Mouse (Mus musculus) midbrain, embryonic 11.5 days (tissue): ENCODE results near the gene Tekt1. TPM values are rescaled to one million over a fixed set of nuclear protein-coding genes. Genes with fewer than 3 reads are reported as not detected.

Experiments
- ATAC-seq: fragments of 200-750 bp; cut with Nextera tagmentation; 2 replicates; pipeline ENCODE4 v1.8.0; 2017; ENCODE audit warnings: moderate TSS enrichment, moderate library complexity; ENCODE audit not compliant: low FRiP score
- DNase-seq: peaks from one replicate; pipeline ENCODE4 v3.0.0; 2015; ENCODE audit warnings: low spot score; ENCODE audit errors: missing footprints
- H3K27ac ChIP-seq: fragments of 300-500 bp; sonication (generic); 2 replicates; pipeline ENCODE4 v1.5.1; 2014; ENCODE audit warnings: low read depth, low read length
- H3K27me3 ChIP-seq: fragments of 300-500 bp; sonication (generic); 2 replicates; pipeline ENCODE4 v1.6.1; 2014; ENCODE audit warnings: mild to moderate bottlenecking, low read length, moderate library complexity, mixed read lengths; ENCODE audit not compliant: control insufficient read depth, insufficient read depth
- H3K36me3 ChIP-seq: fragments of 300-500 bp; sonication (generic); 2 replicates; pipeline ENCODE4 v1.6.1; 2014; ENCODE audit warnings: mild to moderate bottlenecking, low read length, moderate library complexity, mixed read lengths; ENCODE audit not compliant: control insufficient read depth, insufficient read depth
- H3K4me1 ChIP-seq: fragments of 300-500 bp; sonication (generic); 2 replicates; pipeline ENCODE4 v1.6.1; 2014; ENCODE audit warnings: low read length; ENCODE audit not compliant: control insufficient read depth, insufficient read depth
- H3K4me2 ChIP-seq: fragments of 300-500 bp; sonication (generic); 2 replicates; pipeline ENCODE4 v1.6.1; 2014; ENCODE audit warnings: mild to moderate bottlenecking, moderate library complexity
- H3K4me3 ChIP-seq: fragments of 300-500 bp; sonication (generic); 2 replicates; pipeline ENCODE4 v1.5.1; 2014; ENCODE audit warnings: low read depth, low read length
- H3K9ac ChIP-seq: fragments of 300-500 bp; sonication (generic); 2 replicates; pipeline ENCODE4 v1.6.1; 2014; ENCODE audit warnings: low read length
- H3K9me3 ChIP-seq: fragments of 300-500 bp; sonication (generic); 2 replicates; pipeline ENCODE4 v1.6.1; 2016; ENCODE audit warnings: low read length; ENCODE audit not compliant: control insufficient read depth
- WGBS: fragments of 180-500 bp; shearing (Covaris S2); extraction: QIAGEN DNeasy Blood & Tissue Kit; methylation state at CpG from one replicate; pipeline ENCODE4 v1.1.7; 2014; 5-methylcytosine and 5-hydroxymethylcytosine counted together
- polyA plus RNA-seq: library from polyadenylated mRNA; unstranded; fragments of >200 nt; fragmentation: Nextera tagmentation; extraction: Ambion mirVana; gene quantifications from 2 replicates; pipeline ENCODE4 v1.2.1, GENCODE M21; 2014

Gene Tekt1
- polyA plus RNA-seq, 1 experiment from 2014 or later = 5.3 TPM

DNA sequence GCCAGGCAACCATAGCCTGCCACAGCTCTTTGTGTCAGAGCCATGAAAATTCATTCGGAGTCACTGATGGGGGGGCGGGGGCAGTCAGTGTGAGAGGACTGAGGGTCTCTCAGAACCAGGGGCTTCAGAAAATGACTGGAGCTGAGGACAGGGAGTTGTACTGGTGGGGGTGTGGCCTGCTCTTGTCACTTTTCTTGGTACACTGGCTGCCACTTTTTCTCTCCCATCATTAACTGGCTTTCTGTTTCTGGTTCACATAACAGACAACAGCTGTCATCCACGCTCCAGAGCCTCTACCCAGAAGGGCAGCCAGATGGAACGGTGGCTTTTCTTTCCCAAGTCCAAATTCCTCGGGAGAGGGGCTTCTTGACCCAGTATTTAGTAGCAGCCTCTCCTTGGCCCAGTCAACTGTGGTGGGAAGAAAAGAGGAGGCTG lies 23.8 kb downstream of the Tekt1 start:
- Histone ChIP-seq H3K4me1 (peaks cover 8% of the 10 kb centered on the region), H3K9ac (no peak overlapping the region), H3K4me2 (no peak overlapping the region), H3K9me3 (no peaks in the 10 kb centered on the region), H3K27me3 (no peaks in the 10 kb centered on the region), H3K27ac (no peak overlapping the region), H3K4me3 (no peak overlapping the region), H3K36me3 (no peaks in the 10 kb centered on the region)
- peak; percentile 86 for DNase-seq
- peak; percentile 81 for ATAC-seq
- 19% methylated on average over 5 of the region's 5 CpGs for WGBS

- H3K9me3 ChIP-seq = no peaks in the 10 kb centered on the region
- DNase-seq = peak; percentile 64
- WGBS = 91% methylated on average over 8 of the region's 8 CpGs
- no peak for ATAC-seq
- H3K4me2 ChIP-seq = no peak overlapping the region
- H3K36me3 ChIP-seq = no peaks in the 10 kb centered on the region
- H3K27me3 ChIP-seq = no peaks in the 10 kb centered on the region
- no peak overlapping the region for H3K4me3 ChIP-seq
- H3K27ac ChIP-seq = no peak overlapping the region
- no peak overlapping the region for H3K9ac ChIP-seq
- peaks cover 8% of the 10 kb centered on the region for H3K4me1 ChIP-seq
Observed at GRCm38 (mm10) chr11:72336726-72337125, 25.5 kb downstream of the Tekt1 start.

GRCm38 (mm10) chr11:72334653-72335052 lies 27.6 kb downstream of the Tekt1 start:
- H3K4me2 ChIP-seq = no peak overlapping the region
- no peak overlapping the region for H3K27ac ChIP-seq
- no peaks in the 10 kb centered on the region for H3K36me3 ChIP-seq
- no peak overlapping the region for H3K4me3 ChIP-seq
- peaks cover 8% of the 10 kb centered on the region for H3K4me1 ChIP-seq
- no peak overlapping the region for H3K9ac ChIP-seq
- H3K9me3 ChIP-seq = no peaks in the 10 kb centered on the region
- no peak for DNase-seq
- 88% methylated on average over 4 of the region's 4 CpGs for WGBS
- ATAC-seq = no peak
- no peaks in the 10 kb centered on the region for H3K27me3 ChIP-seq

DNA sequence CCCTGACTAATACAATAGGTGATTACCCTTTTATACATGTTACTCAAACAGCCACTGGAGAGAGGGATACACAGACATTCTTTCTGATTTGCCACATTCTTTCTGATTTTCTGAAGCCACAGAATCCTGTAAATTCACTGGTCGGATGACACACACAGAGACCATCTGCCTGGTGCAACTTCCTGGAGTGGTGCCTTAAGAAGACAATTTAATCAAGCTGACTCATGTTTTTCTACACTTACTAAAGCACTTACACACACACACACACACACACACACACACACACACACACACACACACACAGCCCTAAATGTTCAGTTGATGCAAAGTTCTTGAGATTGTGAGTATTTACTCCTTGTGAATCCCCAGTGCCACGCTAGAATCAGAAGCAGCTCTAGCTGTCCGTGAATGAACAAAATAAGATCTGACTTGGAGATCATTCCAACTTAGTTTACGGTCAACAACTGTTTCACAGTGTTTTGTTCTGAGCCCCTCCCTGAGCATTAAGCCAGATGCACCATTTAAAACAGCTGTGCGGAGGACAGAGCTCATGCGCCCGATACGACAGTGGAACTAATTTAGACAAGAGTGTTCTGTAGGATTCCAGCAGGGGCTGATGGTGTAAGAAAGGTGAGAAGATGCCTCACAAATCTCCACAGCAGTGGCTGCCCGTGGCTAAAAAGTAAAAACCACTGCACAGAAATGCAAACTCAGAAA lies 29.1 kb downstream of the Tekt1 start:
- no peak for ATAC-seq
- Histone ChIP-seq H3K9ac (no peak overlapping the region), H3K9me3 (no peaks in the 10 kb centered on the region), H3K4me2 (no peak overlapping the region), H3K36me3 (no peaks in the 10 kb centered on the region), H3K27ac (no peak overlapping the region), H3K27me3 (no peaks in the 10 kb centered on the region), H3K4me3 (no peak overlapping the region), H3K4me1 (peaks cover under 1% of the 10 kb centered on the region; the same call in 1 of the 2 replicates)
- 73% methylated on average over 9 of the region's 9 CpGs for WGBS
- DNase-seq = peak; percentile 82

DNA sequence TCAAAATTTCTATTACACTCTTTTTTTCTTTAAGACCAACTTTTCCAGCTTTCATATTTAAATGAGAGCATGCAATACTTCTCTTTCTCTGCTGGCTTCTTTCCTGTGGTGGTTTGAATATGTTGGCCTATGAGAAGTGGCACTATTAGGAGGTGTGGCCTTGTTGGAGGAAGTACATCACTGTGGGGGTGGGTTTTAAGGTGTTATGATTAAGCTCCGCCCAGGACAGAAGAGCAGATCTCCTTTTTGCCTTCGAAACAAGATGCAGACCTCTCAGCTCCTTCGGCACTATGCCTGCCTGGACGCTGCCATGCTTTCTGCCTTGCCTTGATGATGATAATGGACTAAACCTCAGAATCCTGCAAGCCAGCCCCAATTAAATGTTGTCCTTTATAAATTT lies 36.5 kb downstream of the Tekt1 start:
- no peak overlapping the region for H3K27ac ChIP-seq
- H3K4me1 ChIP-seq = no peaks in the 10 kb centered on the region
- no peaks in the 10 kb centered on the region for H3K36me3 ChIP-seq
- 87% methylated on average over 4 of the region's 4 CpGs for WGBS
- ATAC-seq (no peak), DNase-seq (no peak)
- H3K4me3 ChIP-seq = no peak overlapping the region
- H3K9me3 ChIP-seq = no peaks in the 10 kb centered on the region
- no peak overlapping the region for H3K4me2 ChIP-seq
- H3K9ac ChIP-seq = no peak overlapping the region
- H3K27me3 ChIP-seq = no peaks in the 10 kb centered on the region

GRCm38 (mm10) chr11:72324431-72324830 lies 37.8 kb downstream of the Tekt1 start:
- no peaks in the 10 kb centered on the region for H3K36me3 ChIP-seq
- no peak overlapping the region for H3K9ac ChIP-seq
- no peak overlapping the region for H3K4me2 ChIP-seq
- DNase-seq (peak; percentile 37), ATAC-seq (no peak)
- 70% methylated on average over 3 of the region's 3 CpGs for WGBS
- no peaks in the 10 kb centered on the region for H3K4me1 ChIP-seq
- no peak overlapping the region for H3K27ac ChIP-seq
- no peak overlapping the region for H3K4me3 ChIP-seq
- no peaks in the 10 kb centered on the region for H3K9me3 ChIP-seq
- no peaks in the 10 kb centered on the region for H3K27me3 ChIP-seq

GRCm38 (mm10) chr11:72318026-72318425 lies 44.2 kb downstream of the Tekt1 start:
- ATAC-seq (no peak), DNase-seq (peak; percentile 57)
- no peaks in the 10 kb centered on the region for H3K36me3 ChIP-seq
- H3K27ac ChIP-seq = no peak overlapping the region
- no peak overlapping the region for H3K9ac ChIP-seq
- H3K4me1 ChIP-seq = peaks cover 4% of the 10 kb centered on the region; the same call in 1 of the 2 replicates
- no peak overlapping the region for H3K4me3 ChIP-seq
- no peaks in the 10 kb centered on the region for H3K9me3 ChIP-seq
- peaks cover 14% of the 10 kb centered on the region for H3K27me3 ChIP-seq
- WGBS = 87% methylated on average over 5 of the region's 5 CpGs
- H3K4me2 ChIP-seq = no peak overlapping the region

- no peaks in the 10 kb centered on the region for H3K9me3 ChIP-seq
- peak within 1 kb of the TSS; percentile 51 for H3K4me2 ChIP-seq
- peaks cover 4% of the 10 kb centered on the region; the same call in 1 of the 2 replicates for H3K4me1 ChIP-seq
- DNase-seq = peak; percentile 79
- peak within 1 kb of the TSS; percentile 22 for H3K4me3 ChIP-seq
- ATAC-seq = no peak
- H3K9ac ChIP-seq = peak within 1 kb of the TSS; percentile 45; the same call in 1 of the 2 replicates
- H3K36me3 ChIP-seq = no peaks in the 10 kb centered on the region
- H3K27ac ChIP-seq = no peak within 1 kb of the TSS
- 12% methylated on average over 42 of the region's 42 CpGs for WGBS
- H3K27me3 ChIP-seq = peaks cover 14% of the 10 kb centered on the region
Observed at GRCm38 (mm10) chr11:72314151-72314895, 47.9 kb downstream of the Tekt1 start, which contains the start of gene Fbxo39. TSS of gene Fbxo39 (plus strand) at chr11:72314444.

DNA sequence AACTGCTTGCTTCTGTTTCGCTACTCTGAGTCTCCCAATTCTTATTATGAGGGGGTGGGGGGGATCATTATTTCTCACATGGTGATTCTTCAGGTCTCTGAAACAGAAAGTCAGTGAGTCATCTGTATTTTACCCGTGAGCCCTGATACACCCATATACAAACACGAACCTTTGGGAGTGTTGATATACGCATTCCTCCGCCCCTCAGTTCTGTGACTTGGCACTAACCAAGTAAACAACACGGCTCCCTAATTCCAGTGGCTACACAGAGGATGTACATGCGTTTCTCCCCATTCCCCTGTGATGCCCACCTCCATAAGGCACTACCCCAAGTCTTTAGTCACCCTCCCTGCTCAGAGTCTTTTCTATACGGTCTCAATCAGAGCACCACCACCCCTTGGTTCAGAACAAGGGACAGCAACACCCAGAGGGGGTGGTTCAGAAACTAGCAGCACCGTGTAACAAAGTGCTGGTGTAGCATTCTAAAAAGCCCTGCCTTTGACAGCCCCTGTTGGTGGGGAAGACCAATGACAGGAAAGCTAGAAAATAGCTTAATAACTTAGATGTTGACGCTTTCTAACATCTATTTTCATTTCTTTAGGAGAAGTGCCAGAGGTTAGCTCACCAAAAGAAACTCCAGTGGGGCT lies 50.8 kb downstream of the Tekt1 start:
- Histone ChIP-seq H3K4me2 (no peak overlapping the region), H3K4me3 (no peak overlapping the region), H3K27me3 (peaks cover 14% of the 10 kb centered on the region), H3K9ac (no peak overlapping the region), H3K27ac (no peak overlapping the region), H3K4me1 (peaks cover 4% of the 10 kb centered on the region; the same call in 1 of the 2 replicates), H3K36me3 (no peaks in the 10 kb centered on the region), H3K9me3 (no peaks in the 10 kb centered on the region)
- DNase-seq (peak; percentile 67), ATAC-seq (no peak)
- 83% methylated on average over 10 of the region's 10 CpGs for WGBS
